Mouse (Mus musculus): ENCODE results near the gene Six5.

DNA sequence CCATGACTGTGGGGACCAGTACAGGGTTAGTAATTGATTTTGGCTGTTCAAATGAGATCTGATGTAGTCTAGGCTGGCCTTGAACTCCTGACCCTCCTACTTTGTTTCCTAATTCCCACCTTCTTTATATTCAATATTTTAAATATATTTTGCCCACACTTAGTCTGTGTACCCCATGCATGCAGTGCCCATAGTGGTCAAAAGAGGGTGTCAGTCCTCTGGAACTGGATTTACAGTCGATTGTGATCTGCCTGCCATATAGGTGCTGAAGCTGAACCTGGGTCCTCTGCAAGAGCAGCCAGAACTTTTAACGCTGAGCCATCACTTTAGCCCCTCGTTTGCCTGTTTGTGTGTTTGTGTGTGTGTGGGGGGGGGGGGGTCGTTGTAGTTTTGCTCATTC lies 36.3 kb downstream of the Six5 start:
- TF ChIP-seq MAFK (IDR thresholded peaks at IDR 0.05; ENCODE audit: insufficient read depth, low read depth, low read length) = peak; percentile 54; the same call in 1 of the 2 replicates
- TF ChIP-seq CHD2 (IDR thresholded peaks at IDR 0.05; ENCODE audit: low read depth, low read length) = no peak
- no peak for TF ChIP-seq ZC3H11A (IDR thresholded peaks at IDR 0.05; ENCODE audit: borderline replicate concordance, low read depth, low read length)
- no peak for TF ChIP-seq ZNF384 (IDR thresholded peaks at IDR 0.05; ENCODE audit: low read depth, low read length)

Data from ES-E14 (cell line).